Mouse (Mus musculus): Measurements from ENCODE around the gene Atp5d. TPM values are rescaled to one million over a fixed set of nuclear protein-coding genes. Genes with fewer than 3 reads are reported as not detected.

Atp5d gene
- polyA plus RNA-seq, 1 experiment from 2014 or later: 401 TPM

- no peak overlapping the region for H3K9ac ChIP-seq (ENCODE audit: low read length)
- H3K4me3 ChIP-seq (ENCODE audit: low read depth, low read length): no peak overlapping the region
- peaks cover 8% of the 10 kb centered on the region; the same call in 1 of the 2 replicates for H3K36me3 ChIP-seq (ENCODE audit: control insufficient read depth, insufficient read depth, low read length)
- no peak overlapping the region for H3K4me2 ChIP-seq (ENCODE audit: low read depth, low read length, severe bottlenecking)
- 92% methylated on average over 9 of the region's 9 CpGs for WGBS
- H3K27ac ChIP-seq (ENCODE audit: low read depth, low read length): no peak overlapping the region
- H3K27me3 ChIP-seq (ENCODE audit: control insufficient read depth, insufficient read depth, low read length): no peaks in the 10 kb centered on the region
- no peaks in the 10 kb centered on the region for H3K9me3 ChIP-seq (ENCODE audit: control insufficient read depth, low read length)
- no peaks in the 10 kb centered on the region for H3K4me1 ChIP-seq (replicated peaks; ENCODE audit: control insufficient read depth, insufficient read depth, low read length)
- DNase-seq (ENCODE audit: low spot score) (no peak), ATAC-seq (replicated peaks; ENCODE audit: low FRiP score) (no peak)
These were observed 14.4 kb upstream of the Atp5d start for GRCm38 (mm10) chr10:80123932-80124562.

- peaks cover 7% of the 10 kb centered on the region; the same call in 1 of the 2 replicates for H3K4me1 ChIP-seq (replicated peaks; ENCODE audit: control insufficient read depth, insufficient read depth, low read length)
- no peak overlapping the region for H3K4me3 ChIP-seq (ENCODE audit: low read depth, low read length)
- no peak overlapping the region for H3K4me2 ChIP-seq (ENCODE audit: low read depth, low read length, severe bottlenecking)
- ATAC-seq (replicated peaks; ENCODE audit: low FRiP score) (no peak), DNase-seq (ENCODE audit: low spot score) (no peak)
- no peak overlapping the region for H3K9ac ChIP-seq (ENCODE audit: low read length)
- no peaks in the 10 kb centered on the region for H3K27me3 ChIP-seq (ENCODE audit: control insufficient read depth, insufficient read depth, low read length)
- 94% methylated on average over 8 of the region's 8 CpGs for WGBS
- H3K27ac ChIP-seq (ENCODE audit: low read depth, low read length): no peak overlapping the region
- peaks cover 18% of the 10 kb centered on the region for H3K36me3 ChIP-seq (ENCODE audit: control insufficient read depth, insufficient read depth, low read length)
- H3K9me3 ChIP-seq (ENCODE audit: control insufficient read depth, low read length): no peaks in the 10 kb centered on the region
These were observed 10.5 kb upstream of the Atp5d start for GRCm38 (mm10) chr10:80127920-80128319.

- Histone ChIP-seq H3K27me3 (ENCODE audit: control insufficient read depth, insufficient read depth, low read length) (no peaks in the 10 kb centered on the region), H3K9me3 (ENCODE audit: control insufficient read depth, low read length) (no peaks in the 10 kb centered on the region), H3K9ac (ENCODE audit: low read length) (no peak overlapping the region), H3K4me2 (ENCODE audit: low read depth, low read length, severe bottlenecking) (no peak overlapping the region), H3K4me1 (replicated peaks; ENCODE audit: control insufficient read depth, insufficient read depth, low read length) (peaks cover 7% of the 10 kb centered on the region; the same call in 1 of the 2 replicates), H3K4me3 (ENCODE audit: low read depth, low read length) (no peak overlapping the region), H3K36me3 (ENCODE audit: control insufficient read depth, insufficient read depth, low read length) (peaks cover 20% of the 10 kb centered on the region), H3K27ac (ENCODE audit: low read depth, low read length) (no peak overlapping the region)
- DNase-seq (ENCODE audit: low spot score) (no peak), ATAC-seq (replicated peaks; ENCODE audit: low FRiP score) (no peak)
- 96% methylated on average over 9 of the region's 9 CpGs for WGBS
These were observed 8.6 kb upstream of the Atp5d start for GRCm38 (mm10) chr10:80129846-80130245.

- no peak for ATAC-seq (replicated peaks; ENCODE audit: low FRiP score)
- no peak overlapping the region for H3K4me3 ChIP-seq (ENCODE audit: low read depth, low read length)
- peaks cover 7% of the 10 kb centered on the region; the same call in 1 of the 2 replicates for H3K4me1 ChIP-seq (replicated peaks; ENCODE audit: control insufficient read depth, insufficient read depth, low read length)
- WGBS: 87% methylated on average over 18 of the region's 18 CpGs
- H3K27me3 ChIP-seq (ENCODE audit: control insufficient read depth, insufficient read depth, low read length): no peaks in the 10 kb centered on the region
- no peak overlapping the region for H3K9ac ChIP-seq (ENCODE audit: low read length)
- H3K36me3 ChIP-seq (ENCODE audit: control insufficient read depth, insufficient read depth, low read length): peaks cover 20% of the 10 kb centered on the region
- H3K4me2 ChIP-seq (ENCODE audit: low read depth, low read length, severe bottlenecking): no peak overlapping the region
- no peaks in the 10 kb centered on the region for H3K9me3 ChIP-seq (ENCODE audit: control insufficient read depth, low read length)
- DNase-seq (ENCODE audit: low spot score): no peak
- H3K27ac ChIP-seq (ENCODE audit: low read depth, low read length): no peak overlapping the region
These were observed 7.9 kb upstream of the Atp5d start for GRCm38 (mm10) chr10:80130403-80131031.

GRCm38 (mm10) chr10:80131316-80131951 is 7.0 kb upstream of the Atp5d start:
- no peaks in the 10 kb centered on the region for H3K9me3 ChIP-seq (ENCODE audit: control insufficient read depth, low read length)
- H3K27ac ChIP-seq (ENCODE audit: low read depth, low read length): no peak overlapping the region
- H3K4me2 ChIP-seq (ENCODE audit: low read depth, low read length, severe bottlenecking): peak overlapping the region; percentile 1; the same call in 1 of the 2 replicates
- DNase-seq (ENCODE audit: low spot score): peak; percentile 80
- H3K4me3 ChIP-seq (ENCODE audit: low read depth, low read length): no peak overlapping the region
- H3K9ac ChIP-seq (ENCODE audit: low read length): peak overlapping the region; percentile 35
- 13% methylated on average over 55 of the region's 55 CpGs for WGBS
- 0 out of 2 replicates have a peak, but pooled peaks have one; percentile 19 for ATAC-seq (replicated peaks; ENCODE audit: low FRiP score)
- no peaks in the 10 kb centered on the region; the same call in 1 of the 2 replicates for H3K27me3 ChIP-seq (ENCODE audit: control insufficient read depth, insufficient read depth, low read length)
- H3K4me1 ChIP-seq (replicated peaks; ENCODE audit: control insufficient read depth, insufficient read depth, low read length): peaks cover 10% of the 10 kb centered on the region
- peaks cover 20% of the 10 kb centered on the region for H3K36me3 ChIP-seq (ENCODE audit: control insufficient read depth, insufficient read depth, low read length)

- Histone ChIP-seq H3K9me3 (ENCODE audit: control insufficient read depth, low read length) (no peaks in the 10 kb centered on the region), H3K4me3 (ENCODE audit: low read depth, low read length) (no peak overlapping the region), H3K9ac (ENCODE audit: low read length) (peak overlapping the region; percentile 35), H3K4me2 (ENCODE audit: low read depth, low read length, severe bottlenecking) (peak overlapping the region; percentile 1; the same call in 1 of the 2 replicates), H3K27me3 (ENCODE audit: control insufficient read depth, insufficient read depth, low read length) (peaks cover 5% of the 10 kb centered on the region), H3K36me3 (ENCODE audit: control insufficient read depth, insufficient read depth, low read length) (peaks cover 20% of the 10 kb centered on the region), H3K4me1 (replicated peaks; ENCODE audit: control insufficient read depth, insufficient read depth, low read length) (peaks cover 15% of the 10 kb centered on the region), H3K27ac (ENCODE audit: low read depth, low read length) (no peak overlapping the region)
- ATAC-seq (replicated peaks; ENCODE audit: low FRiP score) (peak; percentile 19; the same call in 1 of the 2 replicates), DNase-seq (ENCODE audit: low spot score) (no peak)
- 30% methylated on average over 27 of the region's 27 CpGs for WGBS
These were observed 6.5 kb upstream of the Atp5d start for GRCm38 (mm10) chr10:80131952-80132350.

- H3K4me2 ChIP-seq (ENCODE audit: low read depth, low read length, severe bottlenecking): no peak overlapping the region
- H3K27ac ChIP-seq (ENCODE audit: low read depth, low read length): no peak overlapping the region
- peaks cover 25% of the 10 kb centered on the region for H3K4me1 ChIP-seq (replicated peaks; ENCODE audit: control insufficient read depth, insufficient read depth, low read length)
- no peak overlapping the region for H3K9ac ChIP-seq (ENCODE audit: low read length)
- no peak overlapping the region for H3K4me3 ChIP-seq (ENCODE audit: low read depth, low read length)
- no peak for ATAC-seq (replicated peaks; ENCODE audit: low FRiP score)
- H3K9me3 ChIP-seq (ENCODE audit: control insufficient read depth, low read length): no peaks in the 10 kb centered on the region
- DNase-seq (ENCODE audit: low spot score): no peak
- H3K36me3 ChIP-seq (ENCODE audit: control insufficient read depth, insufficient read depth, low read length): peaks cover 13% of the 10 kb centered on the region
- peaks cover 9% of the 10 kb centered on the region for H3K27me3 ChIP-seq (ENCODE audit: control insufficient read depth, insufficient read depth, low read length)
- WGBS: 85% methylated on average over 8 of the region's 8 CpGs
These were observed 5.1 kb upstream of the Atp5d start for GRCm38 (mm10) chr10:80133226-80133849.

GRCm38 (mm10) chr10:80134421-80134820 is 4.0 kb upstream of the Atp5d start:
- no peak overlapping the region for H3K27ac ChIP-seq (ENCODE audit: low read depth, low read length)
- H3K36me3 ChIP-seq (ENCODE audit: control insufficient read depth, insufficient read depth, low read length): peaks cover 9% of the 10 kb centered on the region
- no peak for DNase-seq (ENCODE audit: low spot score)
- 90% methylated on average over 9 of the region's 9 CpGs for WGBS
- H3K4me3 ChIP-seq (ENCODE audit: low read depth, low read length): no peak overlapping the region
- peaks cover 9% of the 10 kb centered on the region for H3K27me3 ChIP-seq (ENCODE audit: control insufficient read depth, insufficient read depth, low read length)
- H3K9me3 ChIP-seq (ENCODE audit: control insufficient read depth, low read length): no peaks in the 10 kb centered on the region
- ATAC-seq (replicated peaks; ENCODE audit: low FRiP score): no peak
- H3K4me2 ChIP-seq (ENCODE audit: low read depth, low read length, severe bottlenecking): no peak overlapping the region
- H3K4me1 ChIP-seq (replicated peaks; ENCODE audit: control insufficient read depth, insufficient read depth, low read length): peaks cover 27% of the 10 kb centered on the region
- H3K9ac ChIP-seq (ENCODE audit: low read length): no peak overlapping the region

Measured in forebrain, embryonic 11.5 days (tissue).